Mouse (Mus musculus): Measurements from ENCODE around the gene Rtn4. TPM values are rescaled to one million over a fixed set of nuclear protein-coding genes. Genes with fewer than 3 reads are reported as not detected.

The Rtn4 gene
- polyA plus RNA-seq, 1 experiment: 128 TPM

- TF ChIP-seq POLR2A (IDR thresholded peaks at IDR 0.05; ENCODE audit: borderline replicate concordance, control insufficient read depth, low read depth, low read length) (peak; percentile 47; the same call in 1 of the 2 replicates), CTCF (IDR thresholded peaks at IDR 0.05; ENCODE audit: control insufficient read depth, insufficient read depth, low read length) (peak; percentile 88)
- Histone ChIP-seq H3K4me3 (replicated peaks; ENCODE audit: control insufficient read depth, low read depth, low read length) (peak overlapping the region; percentile 87), H3K4me1 (ENCODE audit: control insufficient read depth, insufficient read depth, low read length) (no peaks in the 10 kb centered on the region), H3K27ac (ENCODE audit: control insufficient read depth, insufficient read depth, low read depth, low read length, poor library complexity) (peak overlapping the region; percentile 98)
- WGBS: under 1% methylated on average over 53 of the region's 53 CpGs
These were observed 1.0 kb downstream of the Rtn4 start for GRCm38 (mm10) chr11:29693576-29694410.

DNA sequence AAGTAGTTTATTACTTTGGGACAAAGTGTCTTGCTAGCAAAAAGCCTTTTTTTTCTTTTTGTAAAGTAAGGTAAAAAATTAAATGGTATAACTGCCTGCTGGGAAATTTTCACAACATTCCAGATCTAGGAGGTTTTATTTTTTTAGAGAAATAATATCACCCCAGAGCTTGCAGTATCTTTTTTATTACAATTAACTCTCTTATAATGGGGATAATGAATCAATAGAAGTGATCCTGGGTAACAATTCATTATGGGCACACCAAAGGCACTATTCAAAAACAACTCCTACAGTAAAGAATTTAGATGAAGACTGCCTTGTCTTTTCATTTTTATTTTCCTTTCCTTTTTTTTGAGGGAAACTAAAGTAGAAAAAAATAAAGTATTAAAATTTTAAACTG is 2.0 kb downstream of the Rtn4 start:
- Histone ChIP-seq H3K4me3 (replicated peaks; ENCODE audit: control insufficient read depth, low read depth, low read length) (no peak overlapping the region), H3K4me1 (ENCODE audit: control insufficient read depth, insufficient read depth, low read length) (no peaks in the 10 kb centered on the region), H3K27ac (ENCODE audit: control insufficient read depth, insufficient read depth, low read depth, low read length, poor library complexity) (no peak overlapping the region)
- no peak for TF ChIP-seq CTCF (IDR thresholded peaks at IDR 0.05; ENCODE audit: control insufficient read depth, insufficient read depth, low read length)
- no peak for TF ChIP-seq POLR2A (IDR thresholded peaks at IDR 0.05; ENCODE audit: borderline replicate concordance, control insufficient read depth, low read depth, low read length)

GRCm38 (mm10) chr11:29702721-29703120 is 10.0 kb downstream of the Rtn4 start:
- no peak overlapping the region for H3K27ac ChIP-seq (ENCODE audit: control insufficient read depth, insufficient read depth, low read depth, low read length, poor library complexity)
- no peak overlapping the region for H3K4me3 ChIP-seq (replicated peaks; ENCODE audit: control insufficient read depth, low read depth, low read length)
- TF ChIP-seq POLR2A (IDR thresholded peaks at IDR 0.05; ENCODE audit: borderline replicate concordance, control insufficient read depth, low read depth, low read length): no peak
- TF ChIP-seq CTCF (IDR thresholded peaks at IDR 0.05; ENCODE audit: control insufficient read depth, insufficient read depth, low read length): no peak
- H3K4me1 ChIP-seq (ENCODE audit: control insufficient read depth, insufficient read depth, low read length): peaks cover 2% of the 10 kb centered on the region; the same call in 1 of the 2 replicates
- 77% methylated on average over 3 of the region's 3 CpGs for WGBS

DNA sequence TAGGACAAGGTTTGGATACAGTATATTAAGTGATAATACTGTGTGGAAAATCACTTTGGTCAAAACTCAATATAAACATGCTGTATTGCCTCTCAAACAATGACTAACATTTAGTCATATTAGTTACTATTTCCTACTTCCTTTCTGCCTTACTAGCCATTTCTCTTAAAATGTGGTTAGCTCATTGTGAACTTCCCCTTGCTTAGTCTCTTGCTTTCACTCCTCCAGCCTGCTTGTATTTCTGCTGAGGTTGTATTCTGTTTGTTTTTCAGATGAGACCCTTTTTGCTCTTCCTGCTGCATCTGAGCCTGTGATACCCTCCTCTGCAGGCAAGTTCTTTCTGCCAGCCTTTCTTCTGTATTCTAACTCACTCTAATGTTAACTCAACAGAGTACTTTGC is 12.5 kb downstream of the Rtn4 start:
- Histone ChIP-seq H3K27ac (ENCODE audit: control insufficient read depth, insufficient read depth, low read depth, low read length, poor library complexity) (no peak overlapping the region), H3K4me1 (ENCODE audit: control insufficient read depth, insufficient read depth, low read length) (peaks cover 2% of the 10 kb centered on the region; the same call in 1 of the 2 replicates), H3K4me3 (replicated peaks; ENCODE audit: control insufficient read depth, low read depth, low read length) (no peak overlapping the region)
- TF ChIP-seq POLR2A (IDR thresholded peaks at IDR 0.05; ENCODE audit: borderline replicate concordance, control insufficient read depth, low read depth, low read length) (no peak), CTCF (IDR thresholded peaks at IDR 0.05; ENCODE audit: control insufficient read depth, insufficient read depth, low read length) (no peak)

- peaks cover 2% of the 10 kb centered on the region; the same call in 1 of the 2 replicates for H3K4me1 ChIP-seq (ENCODE audit: control insufficient read depth, insufficient read depth, low read length)
- TF ChIP-seq CTCF (IDR thresholded peaks at IDR 0.05; ENCODE audit: control insufficient read depth, insufficient read depth, low read length): no peak
- no peak for TF ChIP-seq POLR2A (IDR thresholded peaks at IDR 0.05; ENCODE audit: borderline replicate concordance, control insufficient read depth, low read depth, low read length)
- no peak overlapping the region for H3K4me3 ChIP-seq (replicated peaks; ENCODE audit: control insufficient read depth, low read depth, low read length)
- WGBS: 78% methylated on average over 4 of the region's 4 CpGs
- no peak overlapping the region for H3K27ac ChIP-seq (ENCODE audit: control insufficient read depth, insufficient read depth, low read depth, low read length, poor library complexity)
These were observed 14.1 kb downstream of the Rtn4 start for GRCm38 (mm10) chr11:29706845-29707244.

DNA sequence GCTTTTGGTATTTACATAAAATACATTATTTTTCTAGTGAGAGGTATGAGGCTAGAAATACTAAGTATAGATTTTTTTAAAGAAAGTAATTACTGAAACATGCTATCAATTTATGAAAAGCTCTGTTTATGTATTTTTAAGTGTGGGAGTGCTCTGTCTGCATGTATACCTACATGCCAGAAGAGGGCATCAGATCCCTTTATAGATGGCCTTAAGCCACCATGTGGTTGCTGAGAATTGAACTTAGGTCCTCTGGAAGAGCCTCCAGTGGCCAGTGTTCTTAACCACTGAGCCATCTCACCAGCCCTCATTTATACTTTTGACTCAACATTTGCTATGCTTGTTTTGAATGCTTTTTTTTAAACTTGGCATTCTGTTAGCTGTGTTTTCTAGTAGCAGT is 16.8 kb downstream of the Rtn4 start:
- TF ChIP-seq CTCF (IDR thresholded peaks at IDR 0.05; ENCODE audit: control insufficient read depth, insufficient read depth, low read length): no peak
- TF ChIP-seq POLR2A (IDR thresholded peaks at IDR 0.05; ENCODE audit: borderline replicate concordance, control insufficient read depth, low read depth, low read length): no peak
- H3K4me1 ChIP-seq (ENCODE audit: control insufficient read depth, insufficient read depth, low read length): no peaks in the 10 kb centered on the region
- no peak overlapping the region for H3K4me3 ChIP-seq (replicated peaks; ENCODE audit: control insufficient read depth, low read depth, low read length)
- H3K27ac ChIP-seq (ENCODE audit: control insufficient read depth, insufficient read depth, low read depth, low read length, poor library complexity): no peak overlapping the region

- no peak overlapping the region for H3K27ac ChIP-seq (ENCODE audit: control insufficient read depth, insufficient read depth, low read depth, low read length, poor library complexity)
- 80% methylated on average over 7 of the region's 7 CpGs for WGBS
- TF ChIP-seq CTCF (IDR thresholded peaks at IDR 0.05; ENCODE audit: control insufficient read depth, insufficient read depth, low read length) (no peak), POLR2A (IDR thresholded peaks at IDR 0.05; ENCODE audit: borderline replicate concordance, control insufficient read depth, low read depth, low read length) (no peak)
- no peak overlapping the region for H3K4me3 ChIP-seq (replicated peaks; ENCODE audit: control insufficient read depth, low read depth, low read length)
- H3K4me1 ChIP-seq (ENCODE audit: control insufficient read depth, insufficient read depth, low read length): no peaks in the 10 kb centered on the region
These were observed 21.4 kb downstream of the Rtn4 start for GRCm38 (mm10) chr11:29714114-29714513.

DNA sequence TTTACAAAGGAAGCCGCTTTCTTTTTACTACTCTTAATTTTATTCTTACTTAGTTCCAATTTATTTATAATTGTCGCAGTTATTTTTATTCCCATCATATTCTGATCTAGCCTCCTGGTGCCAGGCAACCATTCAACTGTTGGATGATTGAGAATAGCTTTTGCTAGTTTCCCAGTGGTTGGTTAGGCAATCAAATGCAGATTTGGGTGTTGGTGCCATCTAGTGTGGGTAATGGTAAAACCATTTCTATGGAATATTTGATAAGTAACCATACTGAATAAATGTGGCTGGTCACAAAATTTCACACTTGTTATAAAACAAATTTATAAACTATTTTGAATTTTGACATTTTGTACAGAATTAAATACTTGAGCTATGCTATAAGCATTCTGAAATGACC is 22.0 kb downstream of the Rtn4 start:
- Histone ChIP-seq H3K27ac (ENCODE audit: control insufficient read depth, insufficient read depth, low read depth, low read length, poor library complexity) (no peak overlapping the region), H3K4me1 (ENCODE audit: control insufficient read depth, insufficient read depth, low read length) (no peaks in the 10 kb centered on the region), H3K4me3 (replicated peaks; ENCODE audit: control insufficient read depth, low read depth, low read length) (no peak overlapping the region)
- whole genome bisulfite sequencing: 82% methylated on average over 2 of the region's 2 CpGs
- no peak for TF ChIP-seq CTCF (IDR thresholded peaks at IDR 0.05; ENCODE audit: control insufficient read depth, insufficient read depth, low read length)
- TF ChIP-seq POLR2A (IDR thresholded peaks at IDR 0.05; ENCODE audit: borderline replicate concordance, control insufficient read depth, low read depth, low read length): no peak
